12 mouse cellular contexts compared by ENCODE assay signal in genomic region chr17:85776876-85777275, GRCm38 (mm10).
DNase-seq lines count a peak whose midpoint lies in the region; ATAC-seq lines count a peak whose summit lies in the region.
"Had no signal": no experiment of that assay in that cellular context is flagged by ENCODE, and none has a peak within 500 bp of the region (broad histone marks: within the 10 kb centered on the region; RNA-seq: fewer than 3 reads in every experiment).

No protein-coding gene starts in this region.

- H3K27me3 ChIP-seq in neural tube, embryonic 15.5 days (replicated peaks), result no peaks in the 10 kb centered on the region

- peak; percentile 72 for DNase-seq in brain, embryonic 18.5 days (ENCODE audit: low read depth, low spot score)
- DNase-seq in frontal cortex, postnatal 10 days (ENCODE audit: low spot score in 2 of 2), result peak; percentile 55 to 75
- DNase-seq in left cerebral cortex, adult 9 months (ENCODE audit: low spot score in 2 of 2), result peak; percentile 14 to 48
- no peak for DNase-seq in kidney, adult 9 months
- DNase-seq in B cell, adult 2 months, result no peak
- DNase-seq in gastrocnemius, adult 18-20 months (ENCODE audit: low spot score), result no peak
- DNase-seq: adrenal gland, postnatal 14 days; cerebellum, postnatal 25 days; liver, embryonic 13.5 days; thymus, postnatal 14 days had no signal

- H3K9me3 ChIP-seq in neural tube, embryonic 15.5 days (replicated peaks), result no peaks in the 10 kb centered on the region
- H3K9me3 ChIP-seq: heart, embryonic 15.5 days; liver, embryonic 13.5 days had no signal

- peaks cover 3% of the 10 kb centered on the region; the same call in 1 of the 2 replicates for H3K4me1 ChIP-seq in neural tube, embryonic 15.5 days
- H3K4me1 ChIP-seq: heart, embryonic 15.5 days; liver, embryonic 13.5 days had no signal

- ATAC-seq in neural tube, embryonic 15.5 days (ENCODE audit: low FRiP score), result peak; percentile 96

- H3K9ac ChIP-seq in neural tube, embryonic 15.5 days (replicated peaks), result no peak overlapping the region
- H3K9ac ChIP-seq: heart, embryonic 15.5 days; liver, embryonic 13.5 days had no signal

- no peak overlapping the region for H3K27ac ChIP-seq in neural tube, embryonic 15.5 days (replicated peaks)
- H3K27ac ChIP-seq: heart, embryonic 15.5 days; liver, embryonic 13.5 days had no signal

- 47% methylated on average over 3 of the region's 3 CpGs for WGBS in neural tube, embryonic 15.5 days

- H3K36me3 ChIP-seq in neural tube, embryonic 15.5 days, result no peaks in the 10 kb centered on the region
- H3K36me3 ChIP-seq: heart, embryonic 15.5 days; liver, embryonic 13.5 days had no signal

- no peak overlapping the region for H3K4me3 ChIP-seq in neural tube, embryonic 15.5 days (replicated peaks)
- H3K4me3 ChIP-seq: heart, embryonic 15.5 days; liver, embryonic 13.5 days had no signal

- H3K4me2 ChIP-seq in neural tube, embryonic 15.5 days, result no peak overlapping the region
- H3K4me2 ChIP-seq: heart, embryonic 15.5 days; liver, embryonic 13.5 days had no signal

Comparison
In these comparisons a context has a peak if more than half of its experiments do, and no peak if none do; other contexts are left out.
1. DNase-seq: peak in brain, embryonic 18.5 days (single experiment), frontal cortex, postnatal 10 days (2 of 2) and left cerebral cortex, adult 9 months (2 of 2); none in kidney, adult 9 months (single experiment), B cell, adult 2 months (0 of 2) and gastrocnemius, adult 18-20 months (single experiment).